Mouse (Mus musculus): Measurements from ENCODE around the gene Actr3b. TPM values are rescaled to one million over a fixed set of nuclear protein-coding genes. Genes with fewer than 3 reads are reported as not detected.
"Not testable (repeated sequence)": the region's sequence is repeated elsewhere in the genome, so short reads cannot be mapped to it uniquely, and the experiment has no call there.

Gene Actr3b
- polyA plus RNA-seq, 1 experiment from 2014 or later: 9.9 TPM

DNA sequence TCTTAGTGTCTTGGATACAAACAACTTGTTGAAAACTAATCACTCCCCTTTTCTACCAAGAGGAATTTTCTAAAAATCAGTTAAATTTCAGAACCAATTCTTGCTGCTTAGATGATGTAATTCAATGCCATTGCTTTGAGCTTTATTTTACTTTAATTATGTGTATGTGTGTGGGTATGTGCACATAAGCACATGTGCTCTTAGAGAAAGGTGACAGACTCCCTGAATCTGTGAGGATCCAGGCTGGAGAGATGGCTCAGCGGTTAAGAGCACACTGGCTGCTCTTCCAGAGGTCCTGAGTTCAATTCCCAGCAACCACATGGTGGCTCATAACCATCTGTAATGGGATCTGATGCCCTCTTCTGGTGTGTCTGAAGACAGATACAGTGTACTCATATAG, 20.9 kb upstream of the Actr3b start:
- not testable (repeated sequence) for H3K4me3 ChIP-seq (ENCODE audit: low read depth, low read length); H3K4me2 ChIP-seq (replicated peaks; ENCODE audit: low read depth, low read length); H3K9ac ChIP-seq (ENCODE audit: low read depth, low read length); H3K4me1 ChIP-seq (replicated peaks; ENCODE audit: control insufficient read depth, insufficient read depth, low read length); H3K9me3 ChIP-seq (ENCODE audit: control insufficient read depth, low read length); DNase-seq (ENCODE audit: low spot score); H3K27me3 ChIP-seq (ENCODE audit: control insufficient read depth, insufficient read depth, low read length); ATAC-seq (ENCODE audit: low FRiP score); H3K36me3 ChIP-seq (ENCODE audit: control insufficient read depth, insufficient read depth, low read length); H3K27ac ChIP-seq (ENCODE audit: low read depth, low read length)
- 88% methylated on average over 1 of the region's 1 CpGs for WGBS

DNA sequence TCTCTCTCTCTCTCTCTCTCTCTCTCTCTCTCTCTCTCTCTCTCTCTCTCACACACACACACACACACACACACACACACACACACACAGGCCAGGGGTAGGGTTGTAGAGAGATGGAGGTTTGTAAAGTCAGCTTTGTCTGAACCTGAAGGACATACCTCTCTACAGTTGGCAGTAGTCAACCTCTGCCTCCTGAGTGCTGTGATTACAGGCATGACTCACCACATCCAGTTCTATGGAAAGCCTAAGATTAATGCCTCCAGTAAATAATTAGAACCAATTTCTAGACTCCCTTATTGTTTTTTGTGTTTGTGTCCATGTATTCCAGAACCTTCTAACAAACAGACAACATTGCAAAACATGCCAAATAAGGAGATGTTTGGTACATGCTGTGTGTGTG, 11.9 kb upstream of the Actr3b start:
- Histone ChIP-seq H3K4me2 (replicated peaks; ENCODE audit: low read depth, low read length) (no peak overlapping the region), H3K27ac (ENCODE audit: low read depth, low read length) (no peak overlapping the region), H3K36me3 (ENCODE audit: control insufficient read depth, insufficient read depth, low read length) (no peaks in the 10 kb centered on the region), H3K4me3 (ENCODE audit: low read depth, low read length) (no peak overlapping the region), H3K27me3 (ENCODE audit: control insufficient read depth, insufficient read depth, low read length) (no peaks in the 10 kb centered on the region), H3K4me1 (replicated peaks; ENCODE audit: control insufficient read depth, insufficient read depth, low read length) (no peaks in the 10 kb centered on the region), H3K9ac (ENCODE audit: low read depth, low read length) (no peak overlapping the region), H3K9me3 (ENCODE audit: control insufficient read depth, low read length) (no peaks in the 10 kb centered on the region)
- DNase-seq (ENCODE audit: low spot score): no peak
- ATAC-seq (ENCODE audit: low FRiP score): no peak

DNA sequence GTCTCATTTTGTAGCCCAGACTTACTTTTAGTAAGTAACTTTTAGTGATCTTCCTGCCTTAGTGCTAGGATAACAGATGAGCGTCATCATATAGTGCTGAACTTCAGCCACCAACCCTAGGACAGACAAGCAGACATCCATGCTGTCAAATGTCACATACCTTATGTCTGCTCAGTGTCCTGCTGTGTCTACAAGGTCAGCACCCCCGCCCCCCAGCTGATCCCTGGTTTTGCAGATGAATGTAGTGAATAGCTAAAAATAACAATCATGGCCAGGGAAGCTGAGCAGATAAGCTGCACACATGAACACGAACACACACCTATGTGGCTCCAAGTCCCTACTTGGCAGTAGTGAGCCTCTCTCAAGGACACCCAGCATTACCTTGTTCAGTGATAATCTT, 11.2 kb upstream of the Actr3b start:
- WGBS: 69% methylated on average over 3 of the region's 3 CpGs
- Histone ChIP-seq H3K27ac (ENCODE audit: low read depth, low read length) (no peak overlapping the region), H3K9ac (ENCODE audit: low read depth, low read length) (no peak overlapping the region), H3K27me3 (ENCODE audit: control insufficient read depth, insufficient read depth, low read length) (no peaks in the 10 kb centered on the region), H3K4me1 (replicated peaks; ENCODE audit: control insufficient read depth, insufficient read depth, low read length) (no peaks in the 10 kb centered on the region), H3K36me3 (ENCODE audit: control insufficient read depth, insufficient read depth, low read length) (no peaks in the 10 kb centered on the region), H3K4me2 (replicated peaks; ENCODE audit: low read depth, low read length) (no peak overlapping the region), H3K4me3 (ENCODE audit: low read depth, low read length) (no peak overlapping the region), H3K9me3 (ENCODE audit: control insufficient read depth, low read length) (no peaks in the 10 kb centered on the region)
- ATAC-seq (ENCODE audit: low FRiP score): no peak
- DNase-seq (ENCODE audit: low spot score): no peak

DNA sequence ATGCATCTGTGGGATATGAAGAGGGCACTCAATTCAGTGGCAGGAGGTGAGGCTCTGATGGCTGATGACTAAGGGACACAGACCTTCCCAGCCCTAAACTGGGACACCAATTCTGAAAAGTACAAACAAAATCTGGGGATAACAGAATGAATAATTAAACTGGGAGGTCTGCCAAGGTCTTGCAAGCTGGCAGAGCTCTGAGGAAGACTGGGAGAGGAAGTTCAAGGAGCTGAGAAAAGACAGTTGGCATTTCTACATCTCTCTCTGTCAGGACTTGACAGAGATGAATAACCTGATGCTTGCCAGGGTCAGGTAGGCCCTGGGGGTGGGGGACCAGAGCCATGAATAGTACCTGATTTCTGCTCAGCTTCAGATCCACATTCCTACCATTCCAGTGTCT, 8.2 kb upstream of the Actr3b start:
- Histone ChIP-seq H3K27me3 (ENCODE audit: control insufficient read depth, insufficient read depth, low read length) (no peaks in the 10 kb centered on the region), H3K9ac (ENCODE audit: low read depth, low read length) (no peak overlapping the region), H3K9me3 (ENCODE audit: control insufficient read depth, low read length) (no peaks in the 10 kb centered on the region), H3K36me3 (ENCODE audit: control insufficient read depth, insufficient read depth, low read length) (no peaks in the 10 kb centered on the region), H3K4me2 (replicated peaks; ENCODE audit: low read depth, low read length) (no peak overlapping the region), H3K4me3 (ENCODE audit: low read depth, low read length) (no peak overlapping the region), H3K27ac (ENCODE audit: low read depth, low read length) (no peak overlapping the region), H3K4me1 (replicated peaks; ENCODE audit: control insufficient read depth, insufficient read depth, low read length) (no peaks in the 10 kb centered on the region)
- no peak for ATAC-seq (ENCODE audit: low FRiP score)
- no peak for DNase-seq (ENCODE audit: low spot score)

DNA sequence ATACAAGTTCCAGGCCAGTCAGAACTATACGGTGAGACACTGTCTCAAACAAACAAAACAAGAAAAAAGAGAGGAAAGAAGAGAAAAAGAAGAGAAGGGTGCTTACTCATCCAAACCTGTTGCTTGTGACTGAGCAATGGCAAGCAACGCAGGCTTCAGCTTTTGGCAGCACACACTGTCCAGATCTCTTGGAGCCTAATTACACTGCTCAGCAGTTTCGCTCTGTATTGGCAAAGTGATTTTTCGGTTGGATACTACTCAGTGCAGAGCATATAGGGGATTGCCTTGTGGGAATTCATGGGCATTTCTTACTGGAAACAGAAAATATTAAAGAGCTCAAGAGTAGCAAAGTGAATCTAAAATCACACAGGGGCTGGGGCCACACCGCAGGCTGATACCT, 6.9 kb upstream of the Actr3b start:
- H3K4me3 ChIP-seq (ENCODE audit: low read depth, low read length): no peak overlapping the region
- no peaks in the 10 kb centered on the region for H3K27me3 ChIP-seq (ENCODE audit: control insufficient read depth, insufficient read depth, low read length)
- no peaks in the 10 kb centered on the region for H3K9me3 ChIP-seq (ENCODE audit: control insufficient read depth, low read length)
- no peak overlapping the region for H3K4me2 ChIP-seq (replicated peaks; ENCODE audit: low read depth, low read length)
- H3K36me3 ChIP-seq (ENCODE audit: control insufficient read depth, insufficient read depth, low read length): no peaks in the 10 kb centered on the region
- ATAC-seq (ENCODE audit: low FRiP score): no peak
- DNase-seq (ENCODE audit: low spot score): no peak
- H3K4me1 ChIP-seq (replicated peaks; ENCODE audit: control insufficient read depth, insufficient read depth, low read length): no peaks in the 10 kb centered on the region
- no peak overlapping the region for H3K27ac ChIP-seq (ENCODE audit: low read depth, low read length)
- no peak overlapping the region for H3K9ac ChIP-seq (ENCODE audit: low read depth, low read length)
- WGBS: 87% methylated on average over 5 of the region's 5 CpGs

DNA sequence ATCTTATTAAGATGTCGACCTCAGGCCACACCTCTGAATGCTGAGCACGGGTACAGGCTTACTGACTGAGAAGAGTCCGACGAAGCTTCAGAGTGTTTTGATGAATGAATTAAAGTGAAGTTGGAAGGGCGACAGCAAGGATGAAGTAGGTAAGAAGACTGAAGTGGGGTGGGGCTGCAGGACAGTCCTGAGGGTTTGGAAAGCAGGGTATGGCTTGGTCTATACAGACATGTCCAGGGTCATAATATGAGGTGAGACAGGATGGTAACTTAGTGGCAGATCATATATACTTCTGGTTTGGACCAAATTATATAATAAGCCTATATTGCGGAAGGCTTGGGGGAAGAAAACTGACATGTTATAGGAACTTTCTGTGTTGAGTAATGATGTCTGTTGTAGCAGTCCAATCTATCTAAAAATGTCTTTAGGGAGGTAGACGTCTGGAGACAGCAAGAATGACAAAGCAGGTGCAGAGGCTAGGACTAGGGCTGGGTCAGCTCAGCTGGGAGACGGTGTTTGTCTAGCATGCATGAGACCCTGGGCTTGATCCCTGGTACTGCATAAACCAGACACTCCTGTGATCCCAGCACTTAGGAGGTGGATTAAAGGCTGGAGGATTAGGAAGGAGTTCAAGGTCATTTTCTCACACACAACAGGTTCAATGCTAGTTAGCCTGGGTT, 6.1 kb upstream of the Actr3b start:
- Histone ChIP-seq H3K27ac (ENCODE audit: low read depth, low read length) (no peak overlapping the region), H3K36me3 (ENCODE audit: control insufficient read depth, insufficient read depth, low read length) (no peaks in the 10 kb centered on the region), H3K4me1 (replicated peaks; ENCODE audit: control insufficient read depth, insufficient read depth, low read length) (no peaks in the 10 kb centered on the region), H3K27me3 (ENCODE audit: control insufficient read depth, insufficient read depth, low read length) (no peaks in the 10 kb centered on the region), H3K4me3 (ENCODE audit: low read depth, low read length) (no peak overlapping the region), H3K9ac (ENCODE audit: low read depth, low read length) (no peak overlapping the region), H3K9me3 (ENCODE audit: control insufficient read depth, low read length) (no peaks in the 10 kb centered on the region), H3K4me2 (replicated peaks; ENCODE audit: low read depth, low read length) (no peak overlapping the region)
- DNase-seq (ENCODE audit: low spot score) (no peak), ATAC-seq (ENCODE audit: low FRiP score) (no peak)
- 57% methylated on average over 8 of the region's 8 CpGs for WGBS

DNA sequence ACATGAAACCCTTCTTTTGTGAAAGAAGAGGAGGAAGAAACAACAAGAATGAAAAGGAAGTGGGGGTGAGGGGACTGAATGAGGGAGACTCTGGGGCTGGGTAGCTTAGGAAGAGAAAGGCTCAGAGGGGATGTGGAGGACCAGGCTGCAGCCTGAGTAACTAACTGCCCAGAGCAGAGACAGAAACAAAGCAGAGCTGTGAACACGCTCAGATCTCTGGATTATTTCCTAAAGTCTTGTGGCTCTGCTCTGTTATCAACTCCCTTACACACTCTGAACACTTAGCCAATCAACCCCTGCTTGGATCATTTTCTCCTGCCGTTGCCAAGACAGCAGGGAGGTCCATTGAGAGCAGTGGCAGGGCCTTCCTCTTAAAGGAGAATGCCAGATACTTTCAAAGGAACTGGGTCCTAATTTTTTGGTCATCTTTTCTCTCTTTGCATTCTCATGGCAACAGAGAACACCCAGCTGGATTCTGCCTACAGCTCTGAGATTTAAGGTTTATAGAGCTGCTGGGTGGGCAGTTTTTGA, 5.5 kb upstream of the Actr3b start:
- Histone ChIP-seq H3K4me3 (ENCODE audit: low read depth, low read length) (no peak overlapping the region), H3K27me3 (ENCODE audit: control insufficient read depth, insufficient read depth, low read length) (no peaks in the 10 kb centered on the region), H3K36me3 (ENCODE audit: control insufficient read depth, insufficient read depth, low read length) (no peaks in the 10 kb centered on the region), H3K4me1 (replicated peaks; ENCODE audit: control insufficient read depth, insufficient read depth, low read length) (no peaks in the 10 kb centered on the region), H3K9ac (ENCODE audit: low read depth, low read length) (no peak overlapping the region), H3K27ac (ENCODE audit: low read depth, low read length) (no peak overlapping the region), H3K4me2 (replicated peaks; ENCODE audit: low read depth, low read length) (no peak overlapping the region), H3K9me3 (ENCODE audit: control insufficient read depth, low read length) (no peaks in the 10 kb centered on the region)
- no peak for ATAC-seq (ENCODE audit: low FRiP score)
- no peak for DNase-seq (ENCODE audit: low spot score)
- 18% methylated on average over 2 of the region's 2 CpGs for WGBS

DNA sequence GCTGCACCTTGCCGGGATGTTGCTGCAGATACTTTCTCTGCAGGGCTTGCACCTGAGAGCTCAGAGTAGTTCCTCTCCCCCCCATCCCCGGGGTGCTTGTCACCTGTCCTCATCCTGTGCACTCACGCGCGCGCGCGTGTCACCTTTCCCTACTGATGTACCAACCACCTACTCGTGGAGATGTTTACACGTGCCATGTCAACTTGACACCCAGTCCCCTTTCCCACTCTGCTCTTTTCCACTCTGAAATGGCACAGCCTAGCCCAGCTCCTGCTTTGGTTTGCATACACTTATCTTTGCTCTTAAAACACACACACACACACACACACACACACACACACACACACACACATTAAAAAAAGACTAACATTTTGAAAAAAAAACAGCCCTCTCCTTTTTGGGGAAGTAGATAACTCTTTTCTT, 624 bp downstream of the Actr3b start:
- Histone ChIP-seq H3K27me3 (ENCODE audit: control insufficient read depth, insufficient read depth, low read length) (no peaks in the 10 kb centered on the region), H3K4me1 (replicated peaks; ENCODE audit: control insufficient read depth, insufficient read depth, low read length) (no peaks in the 10 kb centered on the region; the same call in 1 of the 2 replicates), H3K4me3 (ENCODE audit: low read depth, low read length) (peak overlapping the region; percentile 68), H3K36me3 (ENCODE audit: control insufficient read depth, insufficient read depth, low read length) (no peaks in the 10 kb centered on the region), H3K9me3 (ENCODE audit: control insufficient read depth, low read length) (no peaks in the 10 kb centered on the region), H3K4me2 (replicated peaks; ENCODE audit: low read depth, low read length) (peak overlapping the region; percentile 85), H3K27ac (ENCODE audit: low read depth, low read length) (no peak overlapping the region), H3K9ac (ENCODE audit: low read depth, low read length) (peak overlapping the region; percentile 74; the same call in 1 of the 2 replicates)
- ATAC-seq (ENCODE audit: low FRiP score): no peak; the same call in 1 of the 2 replicates
- DNase-seq (ENCODE audit: low spot score): no peak
- 4% methylated on average over 9 of the region's 10 CpGs for WGBS

DNA sequence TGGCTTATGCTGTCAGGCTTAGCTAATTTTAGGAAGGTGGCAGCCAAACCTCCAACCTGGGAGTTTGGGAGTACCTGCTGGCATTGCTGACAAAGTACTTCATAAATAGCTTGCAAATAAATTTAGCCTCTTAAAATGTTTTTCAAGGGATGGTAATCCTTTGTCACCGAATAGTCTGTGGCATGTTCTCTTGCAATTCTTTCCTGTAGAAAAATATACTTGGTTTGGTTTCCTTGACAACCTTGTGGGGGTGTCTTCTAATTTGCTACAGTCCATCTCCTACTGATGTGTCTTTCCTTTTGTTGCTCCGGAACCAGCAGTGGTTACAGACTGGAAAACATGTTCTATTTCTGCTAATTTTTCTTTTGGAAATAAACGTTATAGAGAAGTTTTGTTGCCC, 1.1 kb downstream of the Actr3b start:
- DNase-seq (ENCODE audit: low spot score) (no peak), ATAC-seq (ENCODE audit: low FRiP score) (no peak)
- Histone ChIP-seq H3K4me2 (replicated peaks; ENCODE audit: low read depth, low read length) (no peak overlapping the region), H3K4me3 (ENCODE audit: low read depth, low read length) (no peak overlapping the region), H3K9me3 (ENCODE audit: control insufficient read depth, low read length) (no peaks in the 10 kb centered on the region), H3K27ac (ENCODE audit: low read depth, low read length) (no peak overlapping the region), H3K27me3 (ENCODE audit: control insufficient read depth, insufficient read depth, low read length) (no peaks in the 10 kb centered on the region), H3K9ac (ENCODE audit: low read depth, low read length) (no peak overlapping the region), H3K36me3 (ENCODE audit: control insufficient read depth, insufficient read depth, low read length) (no peaks in the 10 kb centered on the region), H3K4me1 (replicated peaks; ENCODE audit: control insufficient read depth, insufficient read depth, low read length) (no peaks in the 10 kb centered on the region; the same call in 1 of the 2 replicates)
- 71% methylated on average over 3 of the region's 3 CpGs for WGBS
